Mouse (Mus musculus) megakaryocyte, embryonic 14.5 days (primary cell): ENCODE data around the gene Synj1. TPM values are rescaled to one million over a fixed set of nuclear protein-coding genes. Genes with fewer than 3 reads are reported as not detected.

Source experiments
- H3K27me3 ChIP-seq: replicated peaks from 2 replicates; pipeline ENCODE3; 2012; ENCODE audit warnings: inconsistent platforms
- H3K36me3 ChIP-seq: replicated peaks from 2 replicates; pipeline ENCODE3; 2012; ENCODE audit warnings: low read length, inconsistent platforms, mixed read lengths
- H3K4me1 ChIP-seq: 2 replicates; pipeline ENCODE4 v1.6.1; 2012; ENCODE audit warnings: inconsistent platforms
- H3K4me3 ChIP-seq: replicated peaks from 2 replicates; pipeline ENCODE3; 2012; ENCODE audit warnings: moderate library complexity, mild to moderate bottlenecking, inconsistent platforms
- H3K9me3 ChIP-seq: 2 replicates; pipeline ENCODE4 v1.6.1; 2012; ENCODE audit warnings: inconsistent platforms
- FLI1 ChIP-seq: IDR thresholded peaks from 2 replicates; pipeline ENCODE4 v1.6.1; 2012; ENCODE audit warnings: low read length, inconsistent platforms, mixed read lengths
- GATA1 ChIP-seq: IDR thresholded peaks from 3 replicates; pipeline ENCODE4 v1.6.1; 2012; ENCODE audit warnings: mixed read lengths, low read length, inconsistent platforms, borderline replicate concordance
- polyA plus RNA-seq: library from polyadenylated mRNA; stranded (reverse); fragments of >175 nt; gene quantifications from 2 replicates; pipeline ENCODE4 v1.2.3, GENCODE M21; 2012; ENCODE audit warnings: low replicate concordance; ENCODE audit not compliant: insufficient read depth

Gene Synj1
- polyA plus RNA-seq, 1 experiment, result 14.4 TPM

- TF ChIP-seq GATA1 (no peak), FLI1 (no peak)
- no peaks in the 10 kb centered on the region for H3K9me3 ChIP-seq
- H3K27me3 ChIP-seq, result no peaks in the 10 kb centered on the region
- peaks cover 26% of the 10 kb centered on the region for H3K4me1 ChIP-seq
- H3K36me3 ChIP-seq, result peaks cover 41% of the 10 kb centered on the region
- peak overlapping the region; percentile 92 for H3K4me3 ChIP-seq
Measured at GRCm38 (mm10) chr16:91011847-91012246, 739 bp upstream of the Synj1 start.

GRCm38 (mm10) chr16:91010581-91011020, 507 bp downstream of the Synj1 start:
- H3K9me3 ChIP-seq, result no peaks in the 10 kb centered on the region
- H3K4me3 ChIP-seq, result peak overlapping the region; percentile 92
- peaks cover 23% of the 10 kb centered on the region for H3K4me1 ChIP-seq
- no peak for TF ChIP-seq FLI1
- no peak for TF ChIP-seq GATA1
- no peaks in the 10 kb centered on the region for H3K27me3 ChIP-seq
- H3K36me3 ChIP-seq, result peaks cover 32% of the 10 kb centered on the region

- H3K27me3 ChIP-seq, result no peaks in the 10 kb centered on the region
- H3K4me1 ChIP-seq, result peaks cover 23% of the 10 kb centered on the region
- TF ChIP-seq GATA1 (no peak), FLI1 (no peak)
Measured at GRCm38 (mm10) chr16:91009942-91010529, 1.1 kb downstream of the Synj1 start.

GRCm38 (mm10) chr16:91004915-91005538, 6.1 kb downstream of the Synj1 start:
- Histone ChIP-seq H3K4me1 (peaks cover 11% of the 10 kb centered on the region), H3K27me3 (no peaks in the 10 kb centered on the region)
- TF ChIP-seq GATA1 (no peak), FLI1 (no peak)

More at GRCm38 (mm10) chr16:91009942-91010529, 1.1 kb downstream of the Synj1 start:
- Histone ChIP-seq H3K9me3 (no peaks in the 10 kb centered on the region), H3K36me3 (peaks cover 26% of the 10 kb centered on the region), H3K4me3 (peak overlapping the region; percentile 92)

GRCm38 (mm10) chr16:91001098-91001497, 10.0 kb downstream of the Synj1 start:
- TF ChIP-seq GATA1, result no peak
- no peak for TF ChIP-seq FLI1
- Histone ChIP-seq H3K9me3 (no peaks in the 10 kb centered on the region), H3K36me3 (peaks cover 13% of the 10 kb centered on the region), H3K4me3 (no peak overlapping the region), H3K27me3 (no peaks in the 10 kb centered on the region), H3K4me1 (peaks cover 16% of the 10 kb centered on the region)

More at GRCm38 (mm10) chr16:91004915-91005538, 6.1 kb downstream of the Synj1 start:
- Histone ChIP-seq H3K9me3 (no peaks in the 10 kb centered on the region), H3K36me3 (peaks cover 18% of the 10 kb centered on the region), H3K4me3 (no peak overlapping the region)

GRCm38 (mm10) chr16:90999827-91000226, 11.3 kb downstream of the Synj1 start:
- Histone ChIP-seq H3K4me3 (no peak overlapping the region), H3K36me3 (peaks cover 10% of the 10 kb centered on the region), H3K4me1 (peaks cover 25% of the 10 kb centered on the region), H3K27me3 (no peaks in the 10 kb centered on the region), H3K9me3 (no peaks in the 10 kb centered on the region)
- TF ChIP-seq FLI1, result no peak
- TF ChIP-seq GATA1, result no peak

GRCm38 (mm10) chr16:90997822-90998221, 13.3 kb downstream of the Synj1 start:
- Histone ChIP-seq H3K36me3 (peaks cover 7% of the 10 kb centered on the region), H3K4me3 (no peak overlapping the region), H3K27me3 (no peaks in the 10 kb centered on the region), H3K9me3 (no peaks in the 10 kb centered on the region), H3K4me1 (peaks cover 30% of the 10 kb centered on the region)
- TF ChIP-seq GATA1 (no peak), FLI1 (no peak)

GRCm38 (mm10) chr16:90996327-90997243, 14.5 kb downstream of the Synj1 start:
- Histone ChIP-seq H3K27me3 (no peaks in the 10 kb centered on the region), H3K9me3 (no peaks in the 10 kb centered on the region), H3K36me3 (peaks cover 13% of the 10 kb centered on the region), H3K4me3 (no peak overlapping the region), H3K4me1 (peaks cover 30% of the 10 kb centered on the region)
- TF ChIP-seq GATA1, result no peak
- TF ChIP-seq FLI1, result no peak

GRCm38 (mm10) chr16:90995498-90995897, 15.6 kb downstream of the Synj1 start:
- no peaks in the 10 kb centered on the region for H3K27me3 ChIP-seq
- TF ChIP-seq FLI1, result no peak
- TF ChIP-seq GATA1, result no peak
- H3K36me3 ChIP-seq, result peaks cover 24% of the 10 kb centered on the region

More at GRCm38 (mm10) chr16:90995498-90995897, 15.6 kb downstream of the Synj1 start:
- Histone ChIP-seq H3K9me3 (no peaks in the 10 kb centered on the region), H3K4me1 (peaks cover 30% of the 10 kb centered on the region), H3K4me3 (peak overlapping the region; percentile 84)
